ENCODE assay signal across 17 mouse cellular contexts in the genomic region with DNA sequence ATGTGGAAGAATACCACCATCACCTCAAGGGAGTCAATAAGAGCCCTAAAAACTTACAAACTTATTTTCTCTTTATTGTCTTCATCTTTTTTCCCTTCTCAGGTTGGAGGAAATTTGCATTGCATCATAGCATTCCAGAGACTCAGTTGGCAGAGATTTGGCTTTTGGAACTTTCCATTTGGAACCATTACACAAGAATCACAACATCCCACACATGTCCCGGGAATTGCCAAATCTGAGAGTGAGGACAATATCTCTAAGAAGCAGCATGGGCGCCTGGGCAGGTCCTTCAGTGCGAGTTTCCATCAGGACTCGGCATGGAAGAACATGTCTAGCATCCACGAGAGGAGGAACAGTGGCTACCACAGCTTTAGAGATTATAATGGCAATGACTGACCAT.
"Had no signal": no experiment of that assay in that cellular context is flagged by ENCODE, and none has a peak within 500 bp of the region (broad histone marks: within the 10 kb centered on the region; RNA-seq: fewer than 3 reads in every experiment).

No protein-coding gene starts in this region.

- DNase-seq: kidney, adult 2 months; kidney, postnatal 10 days; kidney, postnatal 4 days; lung, postnatal 4 days; retina, postnatal 1 day; thymus, adult 2 months; thymus, postnatal 14 days; thymus, postnatal 4 days had no signal

- H3K4me3 ChIP-seq: kidney, embryonic 15.5 days; liver, embryonic 12.5 days; liver, embryonic 15.5 days; myocyte; neural tube, embryonic 13.5 days had no signal

- H3K9ac ChIP-seq: kidney, embryonic 15.5 days; liver, embryonic 12.5 days; liver, embryonic 15.5 days; neural tube, embryonic 13.5 days had no signal

- H3K27ac ChIP-seq: kidney, embryonic 15.5 days; liver, embryonic 12.5 days; liver, embryonic 15.5 days; neural tube, embryonic 13.5 days; stomach, postnatal 0 days had no signal

- ATAC-seq: intestine, postnatal 0 days; liver, embryonic 12.5 days; midbrain, embryonic 16.5 days had no signal

- H3K4me2 ChIP-seq: kidney, embryonic 15.5 days; liver, embryonic 12.5 days; liver, embryonic 15.5 days; midbrain, embryonic 11.5 days; neural tube, embryonic 13.5 days had no signal

- H3K9me3 ChIP-seq: kidney, embryonic 15.5 days; liver, embryonic 12.5 days; liver, embryonic 15.5 days; neural tube, embryonic 13.5 days had no signal

- H3K27me3 ChIP-seq: kidney, embryonic 15.5 days; liver, embryonic 12.5 days; liver, embryonic 15.5 days; neural tube, embryonic 13.5 days had no signal
